Mouse (Mus musculus): Measurements from ENCODE around the gene Letmd1.

DNA sequence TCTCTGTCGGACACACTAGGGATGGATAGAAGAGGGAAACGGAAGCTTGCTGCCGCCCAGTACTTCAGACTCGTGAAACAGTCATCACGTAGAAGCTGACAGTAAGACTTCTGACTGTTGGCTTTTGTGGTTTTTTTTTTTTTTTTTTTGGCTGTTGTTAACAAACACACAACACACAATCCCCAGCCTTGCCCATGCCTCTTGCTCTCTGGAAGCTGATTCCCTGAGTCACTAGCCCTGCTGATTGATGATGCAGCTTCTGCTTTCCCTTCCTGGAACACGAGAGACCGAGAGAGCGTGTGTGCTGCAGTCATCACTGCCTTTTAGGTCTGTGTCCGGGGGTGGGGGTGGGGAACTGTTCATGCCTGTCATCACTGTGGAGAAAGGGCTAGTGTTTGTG, 7.2 kb upstream of the Letmd1 start:
- no peak for TF ChIP-seq EP300 (optimal IDR thresholded peaks at IDR 0.05)
- no peak for TF ChIP-seq CTCF (IDR thresholded peaks at IDR 0.05; ENCODE audit: low read depth)
